Mouse (Mus musculus) mesoderm, embryonic 11.5 days (tissue): Measurements from ENCODE around the gene Ndst2.
A peak's percentile ranks its signal among the peaks of the same experiment; 100 is the strongest.

Experiments
- DNase-seq: peaks from one replicate; pipeline ENCODE4 v3.0.0-alpha.2; 2012; ENCODE audit warnings: low read depth, low spot score

Ndst2 gene

GRCm38 (mm10) chr14:20733952-20734774 is at the start of gene Ndst2:
Gene Ndst2 (minus strand): TSS chr14:20734562.
- peak; percentile 92 for DNase-seq

GRCm38 (mm10) chr14:20783526-20783925 is 49.2 kb upstream of the Ndst2 start:
- no peak for DNase-seq

- no peak for DNase-seq
Measured at GRCm38 (mm10) chr14:20782860-20783259, 48.5 kb upstream of the Ndst2 start.

GRCm38 (mm10) chr14:20780217-20780616 is 45.9 kb upstream of the Ndst2 start:
- no peak for DNase-seq

GRCm38 (mm10) chr14:20778496-20778895 is 44.1 kb upstream of the Ndst2 start:
- DNase-seq: no peak

GRCm38 (mm10) chr14:20775661-20776060 is 41.3 kb upstream of the Ndst2 start:
- DNase-seq: no peak

- no peak for DNase-seq
Measured at GRCm38 (mm10) chr14:20773410-20773809, 39.0 kb upstream of the Ndst2 start.

- DNase-seq: no peak
Measured at GRCm38 (mm10) chr14:20772808-20773207, 38.4 kb upstream of the Ndst2 start.

GRCm38 (mm10) chr14:20771941-20772340 is 37.6 kb upstream of the Ndst2 start:
- no peak for DNase-seq

GRCm38 (mm10) chr14:20768581-20768980 is 34.2 kb upstream of the Ndst2 start:
- no peak for DNase-seq

GRCm38 (mm10) chr14:20767936-20768335 is 33.6 kb upstream of the Ndst2 start:
- DNase-seq: no peak

- DNase-seq: peak; percentile 86
Measured at GRCm38 (mm10) chr14:20765642-20766258, 31.4 kb upstream of the Ndst2 start.

- no peak for DNase-seq
Measured at GRCm38 (mm10) chr14:20764942-20765341, 30.6 kb upstream of the Ndst2 start.

- no peak for DNase-seq
Measured at GRCm38 (mm10) chr14:20758768-20759435, 24.5 kb upstream of the Ndst2 start.

- no peak for DNase-seq
Measured at GRCm38 (mm10) chr14:20757370-20757907, 23.1 kb upstream of the Ndst2 start.

- DNase-seq: no peak
Measured at GRCm38 (mm10) chr14:20753792-20754191, 19.4 kb upstream of the Ndst2 start.

- DNase-seq: no peak
Measured at GRCm38 (mm10) chr14:20750503-20750902, 16.1 kb upstream of the Ndst2 start.

GRCm38 (mm10) chr14:20749494-20750051 is 15.2 kb upstream of the Ndst2 start:
- DNase-seq: no peak

- DNase-seq: no peak
Measured at GRCm38 (mm10) chr14:20748388-20748787, 14.0 kb upstream of the Ndst2 start.

GRCm38 (mm10) chr14:20746935-20747334 is 12.6 kb upstream of the Ndst2 start:
- DNase-seq: no peak

GRCm38 (mm10) chr14:20743614-20744013 is 9.3 kb upstream of the Ndst2 start:
- DNase-seq: no peak

GRCm38 (mm10) chr14:20741301-20741700 is 6.9 kb upstream of the Ndst2 start:
- DNase-seq: no peak
